8 mouse cellular contexts compared by ENCODE assay signal in genomic region chr7:25680514-25681258, GRCm38 (mm10). TPM values are rescaled to one million over a fixed set of nuclear protein-coding genes. Genes with fewer than 3 reads are reported as not detected.
A peak's percentile ranks its signal among the peaks of the same experiment; 100 is the strongest.
DNase-seq lines count a peak whose midpoint lies in the region; ATAC-seq and TF ChIP-seq lines count a peak whose summit lies in the region.

B9d2 (plus strand) TSS chr7:25680780.

- H3K36me3 ChIP-seq in forebrain, embryonic 15.5 days = no peaks in the 10 kb centered on the region

- TF ChIP-seq CTCF in lung, adult 2 months (IDR thresholded peaks at IDR 0.05; ENCODE audit: insufficient read depth, low read length) = no peak

- H3K9me3 ChIP-seq in forebrain, embryonic 15.5 days = no peaks in the 10 kb centered on the region

- H3K27me3 ChIP-seq in forebrain, embryonic 15.5 days = peaks cover 2% of the 10 kb centered on the region

- H3K4me3 ChIP-seq in forebrain, embryonic 15.5 days = peak within 1 kb of the TSS; percentile 69
- H3K4me3 ChIP-seq in lung, adult 2 months (replicated peaks; ENCODE audit: extremely low read depth, low read depth, low read length) = peak within 1 kb of the TSS; percentile 89

- peak within 1 kb of the TSS; percentile 97 for H3K27ac ChIP-seq in forebrain, embryonic 15.5 days (replicated peaks)

- TF ChIP-seq POLR2A in lung, adult 2 months (IDR thresholded peaks at IDR 0.05; ENCODE audit: borderline replicate concordance, extremely low read depth, low read depth, low read length) = peak; percentile 65; the same call in 1 of the 2 replicates

- H3K9ac ChIP-seq in forebrain, embryonic 15.5 days (replicated peaks) = peak within 1 kb of the TSS; percentile 60

- peaks cover 30% of the 10 kb centered on the region for H3K4me1 ChIP-seq in forebrain, embryonic 15.5 days
- H3K4me1 ChIP-seq in lung, adult 2 months (ENCODE audit: control insufficient read depth, insufficient read depth, low read length) = peaks cover 3% of the 10 kb centered on the region

- under 1% methylated on average over 46 of the region's 46 CpGs for WGBS in forebrain, embryonic 15.5 days
- under 1% methylated on average over 46 of the region's 46 CpGs for WGBS in lung, adult 2 months

- ATAC-seq in forebrain, embryonic 15.5 days (replicated peaks) = peak; percentile 92
- ATAC-seq in neutrophil, adult 5-6 weeks (ENCODE audit: extremely low read depth, insufficient number of reproducible peaks, low FRiP score, poor library complexity, severe bottlenecking) = peak; percentile 79

- intact Hi-C loops in heart, postnatal 25 days (cut with DNase I) = loop anchor here (5.0 kb wide), 1 partner anchor 72 kb away; the partner anchor contains the start of gene Hnrnpul1

- peak within 1 kb of the TSS; percentile 64 for H3K4me2 ChIP-seq in forebrain, embryonic 15.5 days (replicated peaks)

- peak; percentile 97 for DNase-seq in ES-CJ7 (ENCODE audit: low read depth, low spot score)
- peak; percentile 90 for DNase-seq in cerebellum, adult 11 months
- DNase-seq in heart, postnatal 25 days (ENCODE audit: low spot score) = peak; percentile 93
- DNase-seq in layer of hippocampus, adult 18-20 months (ENCODE audit: low spot score in 2 of 2) = peak; percentile 91 to 96
- peak; percentile 98 for DNase-seq in lung, adult 2 months
- DNase-seq in thymus, adult 18-20 months = peak; percentile 92 to 96

RNA-seq across cellular contexts. Expression of gene B9d2, which starts in this region (rescaled TPM):
- 39.2 and 39.4 TPM in 2 replicates for polyA plus RNA-seq in forebrain, embryonic 15.5 days (2015; fragmentation: Nextera tagmentation; extraction: Ambion mirVana)
- total RNA-seq in heart, postnatal 25 days (2021) = 10 to 100 TPM in 1 of 2 experiments, 1 to 10 TPM in 1; 8.3 to 10.9 TPM
- total RNA-seq in layer of hippocampus, adult 18-20 months (2021) = 10 to 100 TPM; 22.2 to 26.3 TPM
- 51.7 and 53.4 TPM in 2 replicates for polyA plus RNA-seq in lung, adult 2 months (2012; rRNA removed)
- 41.0 and 54.8 TPM in 2 replicates for total RNA-seq in neutrophil, adult 5-6 weeks (2017)

Comparison
In these comparisons a context has a peak if more than half of its experiments do, and no peak if none do; other contexts are left out.
1. Peak in every context shown above with its lines: DNase-seq, ATAC-seq, H3K4me3 ChIP-seq and H3K27ac ChIP-seq.